Mouse (Mus musculus) 3134 (cell line): ENCODE measurements around the gene Rd3.

ENCODE experiments used
- DNase-seq: peaks from one replicate; pipeline ENCODE4 v3.0.0-alpha.2; 2011; ENCODE audit warnings: low spot score; ENCODE audit not compliant: insufficient read length; ENCODE audit errors: extremely low read depth

Rd3 gene

GRCm38 (mm10) chr1:191977187-191977586 is at the start of gene Rd3:
Gene Rd3 (plus strand): TSS chr1:191977370.
- no peak for DNase-seq

DNA sequence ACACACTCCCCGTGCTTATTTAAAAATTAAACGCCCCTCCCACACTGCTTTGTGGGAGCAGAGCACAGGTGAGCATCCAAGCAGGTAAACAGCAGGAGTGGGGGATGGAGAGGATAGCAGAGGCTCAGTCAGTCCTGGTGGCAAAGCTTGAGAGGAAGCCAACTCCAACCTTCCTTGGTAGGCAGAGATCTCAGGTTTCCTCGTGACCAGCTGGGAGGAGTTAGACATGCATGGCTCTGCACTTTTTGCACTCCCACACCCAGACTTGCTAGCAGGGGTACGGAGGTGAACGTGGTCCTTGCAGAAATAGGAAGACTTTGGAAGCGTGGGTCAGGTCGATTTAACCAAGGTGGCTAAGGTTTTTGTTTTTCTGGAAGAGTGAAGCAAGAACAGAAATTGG is 48.8 kb upstream of the Rd3 start:
- DNase-seq = no peak

DNA sequence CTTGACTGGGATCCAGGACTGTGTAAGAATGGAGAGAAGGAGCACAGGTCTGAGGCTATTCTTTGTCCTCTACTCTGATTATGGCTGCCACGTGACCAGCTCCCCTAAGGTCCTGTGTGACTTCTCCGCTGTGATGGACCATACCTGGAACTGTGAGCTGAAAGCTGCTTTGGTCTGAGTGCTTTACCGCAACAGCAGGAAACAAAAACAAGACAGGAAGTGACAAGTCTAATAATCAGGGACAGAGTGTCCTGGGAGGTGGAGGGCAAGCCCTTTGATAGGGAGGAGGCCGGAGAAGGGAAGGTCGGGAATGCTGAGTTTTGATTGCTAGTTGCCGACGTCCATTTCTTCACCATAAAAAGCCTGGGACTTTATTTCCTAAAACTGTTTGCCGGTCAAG is 48.1 kb upstream of the Rd3 start:
- no peak for DNase-seq

DNA sequence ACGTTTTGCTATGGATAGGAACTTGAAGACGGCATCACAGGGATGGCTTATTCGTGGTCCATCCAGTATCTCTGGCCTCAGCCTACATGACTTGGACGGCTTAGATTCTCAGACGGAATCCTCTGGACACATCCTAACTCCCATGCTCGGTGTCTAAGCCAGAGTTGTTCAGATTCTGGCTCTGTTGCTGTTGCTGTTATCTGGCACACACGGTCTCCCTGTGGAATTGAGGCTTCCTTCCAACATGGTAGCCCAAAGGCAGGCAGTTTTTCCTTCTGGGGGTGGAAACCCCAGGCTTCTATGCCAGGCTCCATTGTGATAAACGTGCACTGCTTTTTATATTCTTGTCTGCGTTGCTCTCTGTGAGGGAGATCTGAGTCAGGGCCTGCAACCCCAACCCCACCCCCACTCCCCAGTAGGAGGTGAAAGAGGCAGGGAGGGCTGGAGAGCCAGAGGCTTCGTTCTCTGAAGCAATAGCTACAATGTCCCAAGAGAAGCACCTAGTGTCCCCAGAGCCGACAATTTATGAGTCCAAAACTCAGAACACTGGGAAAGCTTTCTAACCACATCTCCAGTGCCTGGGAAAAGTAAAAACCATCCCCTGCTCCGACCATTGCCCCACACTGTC is 47.2 kb upstream of the Rd3 start:
- DNase-seq = no peak

DNA sequence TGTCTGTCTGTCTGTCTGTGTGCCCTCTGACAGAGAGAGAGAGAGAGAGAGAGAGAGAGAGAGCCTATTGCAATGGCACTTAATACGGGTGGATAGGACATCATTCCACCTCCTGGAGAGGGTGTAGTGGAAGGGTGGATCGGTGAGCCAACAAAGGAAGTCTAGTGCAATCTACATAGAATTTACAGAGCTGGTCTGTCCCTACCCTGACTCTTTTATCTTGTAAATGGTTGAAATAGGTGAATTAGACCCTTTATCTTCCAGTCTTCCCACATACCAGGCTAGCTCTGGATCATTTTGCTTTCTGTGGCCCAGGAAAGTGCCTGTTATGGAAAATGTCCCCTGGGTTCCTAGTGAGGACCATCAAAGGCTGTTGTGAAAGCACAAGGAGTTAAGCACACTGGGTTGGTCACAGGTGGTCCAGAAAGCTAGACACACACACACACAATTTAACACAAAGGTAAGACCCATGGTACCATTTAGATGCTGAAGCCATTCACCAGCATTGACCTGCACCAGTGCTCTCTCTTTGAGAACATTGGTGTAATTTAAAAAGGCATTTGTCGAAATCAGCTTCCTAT is 46.6 kb upstream of the Rd3 start:
- DNase-seq = no peak

GRCm38 (mm10) chr1:191932286-191932985 is 44.7 kb upstream of the Rd3 start:
- DNase-seq = no peak

DNA sequence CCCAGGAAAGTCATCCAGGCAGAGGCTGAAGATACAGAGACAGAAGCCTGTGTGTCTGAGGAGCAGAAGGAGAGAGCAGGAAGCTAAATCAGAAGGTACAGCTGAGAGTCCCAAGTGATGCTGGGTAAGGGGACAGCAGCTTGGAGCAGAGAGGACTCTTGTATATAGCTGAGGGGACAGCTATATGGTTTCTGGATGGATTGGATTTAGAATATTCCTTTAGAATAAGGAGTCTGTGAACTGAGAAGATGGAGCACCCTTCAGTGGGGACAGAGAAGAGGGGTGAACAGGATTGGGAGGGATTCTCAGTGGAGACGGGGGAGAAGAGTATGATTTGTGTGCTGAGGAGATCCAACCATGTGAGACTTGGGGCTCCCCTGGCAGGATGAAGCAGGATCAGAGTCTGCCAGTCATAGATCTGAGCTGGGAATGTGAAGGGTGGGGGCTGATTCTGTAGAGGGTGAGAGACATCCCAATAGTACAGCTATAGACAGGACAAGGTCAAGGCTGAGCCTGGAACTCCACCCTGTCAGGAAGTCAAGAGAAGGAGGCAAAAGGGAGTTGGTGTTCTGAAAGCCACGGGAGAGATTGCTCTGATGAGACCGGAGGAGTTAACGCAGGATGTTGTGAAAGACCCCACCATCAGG is 44.1 kb upstream of the Rd3 start:
- no peak for DNase-seq

GRCm38 (mm10) chr1:191943638-191944037 is 33.5 kb upstream of the Rd3 start:
- no peak for DNase-seq

GRCm38 (mm10) chr1:191945341-191945740 is 31.8 kb upstream of the Rd3 start:
- no peak for DNase-seq

GRCm38 (mm10) chr1:191945756-191946155 is 31.4 kb upstream of the Rd3 start:
- no peak for DNase-seq

DNA sequence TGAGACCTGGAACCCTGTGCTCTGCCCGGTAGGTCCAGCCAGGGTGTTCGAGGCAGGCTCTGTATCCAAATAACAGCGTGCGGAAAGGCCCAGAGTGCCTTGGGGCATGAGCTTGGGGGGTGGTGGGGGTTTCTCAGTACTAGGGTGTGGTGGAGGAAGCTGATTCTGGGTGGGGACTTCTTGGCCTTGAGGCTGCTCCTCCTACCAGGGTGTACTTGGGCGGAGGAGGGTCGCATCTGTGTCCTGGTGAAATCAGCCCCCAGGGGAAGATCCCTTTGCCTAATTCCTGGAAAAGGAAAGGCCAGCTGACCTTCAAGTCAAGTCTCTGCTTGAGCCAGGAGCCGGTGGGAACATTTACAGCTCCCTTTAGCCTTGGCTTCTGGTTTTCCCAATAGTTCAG is 30.9 kb upstream of the Rd3 start:
- no peak for DNase-seq

GRCm38 (mm10) chr1:191946835-191947234 is 30.3 kb upstream of the Rd3 start:
- no peak for DNase-seq

GRCm38 (mm10) chr1:191947796-191948195 is 29.4 kb upstream of the Rd3 start:
- DNase-seq = no peak

- no peak for DNase-seq
Observed at GRCm38 (mm10) chr1:191948600-191948999, 28.6 kb upstream of the Rd3 start.

GRCm38 (mm10) chr1:191950611-191951010 is 26.6 kb upstream of the Rd3 start:
- DNase-seq = no peak

GRCm38 (mm10) chr1:191952733-191953335 is 24.3 kb upstream of the Rd3 start:
- no peak for DNase-seq

- no peak for DNase-seq
Observed at GRCm38 (mm10) chr1:191955101-191955500, 22.1 kb upstream of the Rd3 start.

GRCm38 (mm10) chr1:191956261-191956660 is 20.9 kb upstream of the Rd3 start:
- no peak for DNase-seq

- DNase-seq = no peak
Observed at GRCm38 (mm10) chr1:191956871-191957270, 20.3 kb upstream of the Rd3 start.

DNA sequence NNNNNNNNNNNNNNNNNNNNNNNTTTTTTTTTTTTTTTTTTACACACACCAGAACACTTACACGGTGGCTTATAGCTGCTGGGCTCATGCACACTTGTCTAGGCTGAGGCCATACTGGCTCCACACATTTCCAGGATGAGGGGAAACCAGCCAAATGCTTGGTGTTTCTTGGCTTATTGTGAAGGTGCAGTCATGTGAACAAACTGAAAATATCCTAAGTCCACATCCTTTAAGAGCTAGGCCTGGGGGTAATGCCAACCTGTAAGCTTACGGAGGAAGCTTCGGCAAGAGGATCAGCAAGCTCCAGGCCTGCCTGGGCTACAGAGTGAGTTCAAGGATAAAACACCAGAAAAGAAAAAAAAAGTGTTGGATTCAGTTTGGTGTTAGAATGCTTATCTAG is 19.8 kb upstream of the Rd3 start:
- no peak for DNase-seq

DNA sequence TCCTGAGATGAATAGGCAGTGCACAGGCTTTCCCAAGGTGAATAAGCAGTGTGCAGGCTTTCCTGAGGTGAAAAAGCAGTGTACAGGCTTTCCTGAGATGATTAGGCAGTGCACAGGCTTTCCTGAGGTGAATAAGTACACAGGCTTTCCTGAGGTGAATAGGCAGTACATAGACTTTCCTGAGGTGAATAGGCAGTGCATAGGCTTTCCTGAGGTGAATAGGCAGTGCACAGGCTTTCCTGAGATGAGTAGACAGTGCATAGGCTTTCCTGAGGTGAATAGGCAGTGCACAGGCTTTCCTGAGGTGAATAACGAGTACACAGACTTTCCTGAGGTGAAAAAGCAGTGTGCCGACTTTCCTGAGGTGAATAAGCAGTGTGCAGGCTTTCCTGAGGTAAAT is 16.2 kb upstream of the Rd3 start:
- DNase-seq = no peak
